Mouse (Mus musculus): ENCODE data around the gene Snrnp27. TPM values are rescaled to one million over a fixed set of nuclear protein-coding genes. Genes with fewer than 3 reads are reported as not detected.

The Snrnp27 gene
- polyA plus RNA-seq (2014; fragmentation: Illumina TruSeq; extraction: RNeasy Lipid Tissue Mini Kit (QIAGEN cat#74804); ENCODE audit: insufficient read depth, low read depth, low replicate concordance), result 83.2 TPM

GRCm38 (mm10) chr6:86683872-86684654 lies at the start of gene Snrnp27:
Gene Snrnp27, minus strand, starts transcription at chr6:86684522.

GRCm38 (mm10) chr6:86733183-86733876 lies 49.0 kb upstream of the Snrnp27 start, which contains the start of gene Gmcl1:
Gene Gmcl1, minus strand, starts transcription at chr6:86733383.

GRCm38 (mm10) chr6:86668580-86669239 lies 15.6 kb downstream of the Snrnp27 start, which contains the start of gene Mxd1:
Gene Mxd1, minus strand, starts transcription at chr6:86669161.

GRCm38 (mm10) chr6:86627946-86628345 lies 56.4 kb downstream of the Snrnp27 start, which contains the start of gene Asprv1:
Gene Asprv1, plus strand, starts transcription at chr6:86628164.

Other genes with a start within 250 kb of the Snrnp27 start
- gene C87436, start 246.1 kb downstream of the Snrnp27 start, polyA plus RNA-seq (2014; fragmentation: Illumina TruSeq; extraction: RNeasy Lipid Tissue Mini Kit (QIAGEN cat#74804); ENCODE audit: insufficient read depth, low read depth, low replicate concordance), result 12.6 TPM
- gene Pcbp1, start 158.2 kb downstream of the Snrnp27 start, polyA plus RNA-seq (2014; fragmentation: Illumina TruSeq; extraction: RNeasy Lipid Tissue Mini Kit (QIAGEN cat#74804); ENCODE audit: insufficient read depth, low read depth, low replicate concordance), result 123 TPM
- gene Asprv1, start 56.4 kb downstream of the Snrnp27 start, polyA plus RNA-seq (2014; fragmentation: Illumina TruSeq; extraction: RNeasy Lipid Tissue Mini Kit (QIAGEN cat#74804); ENCODE audit: insufficient read depth, low read depth, low replicate concordance), result 1.9 TPM
- gene Mxd1, start 15.4 kb downstream of the Snrnp27 start, polyA plus RNA-seq (2014; fragmentation: Illumina TruSeq; extraction: RNeasy Lipid Tissue Mini Kit (QIAGEN cat#74804); ENCODE audit: insufficient read depth, low read depth, low replicate concordance), result 7.8 TPM
- 10.4 TPM for gene Gmcl1, start 48.9 kb upstream of the Snrnp27 start, polyA plus RNA-seq (2014; fragmentation: Illumina TruSeq; extraction: RNeasy Lipid Tissue Mini Kit (QIAGEN cat#74804); ENCODE audit: insufficient read depth, low read depth, low replicate concordance)
- 99.8 TPM for gene Anxa4, start 109.1 kb upstream of the Snrnp27 start, polyA plus RNA-seq (2014; fragmentation: Illumina TruSeq; extraction: RNeasy Lipid Tissue Mini Kit (QIAGEN cat#74804); ENCODE audit: insufficient read depth, low read depth, low replicate concordance)
- 2.6 TPM for gene Aak1, start 165.0 kb upstream of the Snrnp27 start, polyA plus RNA-seq (2014; fragmentation: Illumina TruSeq; extraction: RNeasy Lipid Tissue Mini Kit (QIAGEN cat#74804); ENCODE audit: insufficient read depth, low read depth, low replicate concordance)

Measured in lung, adult 10 weeks (tissue).